Mouse (Mus musculus) stomach, embryonic 14.5 days (tissue): ENCODE data around the gene 5430419D17Rik. TPM values are rescaled to one million over a fixed set of nuclear protein-coding genes. Genes with fewer than 3 reads are reported as not detected.

Source experiments
- ATAC-seq: fragments of 200-750 bp; cut with Nextera tagmentation; 2 replicates; pipeline ENCODE4 v1.8.0; 2017; ENCODE audit warnings: low read depth, moderate TSS enrichment; ENCODE audit not compliant: insufficient number of reproducible peaks, insufficient read depth, low FRiP score
- H3K27ac ChIP-seq: fragments of 300-500 bp; sonication (generic); 2 replicates; pipeline ENCODE4 v1.5.1; 2014; ENCODE audit warnings: mild to moderate bottlenecking, low read length, moderate library complexity, mixed read lengths
- H3K27me3 ChIP-seq: fragments of 300-500 bp; sonication (generic); 2 replicates; pipeline ENCODE4 v1.6.1; 2014; ENCODE audit warnings: low read length, control low read depth, mixed read lengths; ENCODE audit not compliant: control insufficient read depth, insufficient read depth
- H3K36me3 ChIP-seq: fragments of 300-500 bp; sonication (generic); 2 replicates; pipeline ENCODE4 v1.6.1; 2014; ENCODE audit warnings: mild to moderate bottlenecking, control low read depth, low read length, moderate library complexity, mixed read lengths; ENCODE audit not compliant: control insufficient read depth, insufficient read depth
- H3K4me1 ChIP-seq: fragments of 300-500 bp; sonication (generic); 2 replicates; pipeline ENCODE4 v1.6.1; 2014; ENCODE audit warnings: low read length, control low read depth, mixed read lengths; ENCODE audit not compliant: control insufficient read depth, insufficient read depth
- H3K4me2 ChIP-seq: fragments of 300-500 bp; sonication (generic); replicated peaks from 2 replicates; pipeline ENCODE4 v1.6.1; 2014; ENCODE audit warnings: low read depth, low read length, control low read depth
- H3K4me3 ChIP-seq: fragments of 300-500 bp; sonication (generic); 2 replicates; pipeline ENCODE4 v1.5.1; 2014; ENCODE audit warnings: low read depth, low read length, control low read depth
- H3K9ac ChIP-seq: fragments of 300-500 bp; sonication (generic); replicated peaks from 2 replicates; pipeline ENCODE4 v1.6.1; 2014; ENCODE audit warnings: low read depth, mild to moderate bottlenecking, control low read depth, low read length, moderate library complexity, mixed read lengths
- H3K9me3 ChIP-seq: fragments of 300-500 bp; sonication (generic); 2 replicates; pipeline ENCODE4 v1.6.1; 2016; ENCODE audit warnings: low read depth, low read length, control low read depth; ENCODE audit not compliant: control insufficient read depth
- WGBS: fragments of 180-500 bp; shearing (Covaris S2); extraction: QIAGEN DNeasy Blood & Tissue Kit; methylation state at CpG from one replicate; pipeline ENCODE4 v1.1.7; 2014; 5-methylcytosine and 5-hydroxymethylcytosine counted together
- polyA plus RNA-seq: library from polyadenylated mRNA; unstranded; fragments of >200 nt; fragmentation: Nextera tagmentation; extraction: Ambion mirVana; gene quantifications from 2 replicates; pipeline ENCODE4 v1.2.1, GENCODE M21; 2014

The 5430419D17Rik gene
- polyA plus RNA-seq, 1 experiment from 2014 or later: not detected

GRCm38 (mm10) chr7:131182685-131183084, 8.5 kb downstream of the 5430419D17Rik start:
- 45% methylated on average over 4 of the region's 4 CpGs for WGBS

DNA sequence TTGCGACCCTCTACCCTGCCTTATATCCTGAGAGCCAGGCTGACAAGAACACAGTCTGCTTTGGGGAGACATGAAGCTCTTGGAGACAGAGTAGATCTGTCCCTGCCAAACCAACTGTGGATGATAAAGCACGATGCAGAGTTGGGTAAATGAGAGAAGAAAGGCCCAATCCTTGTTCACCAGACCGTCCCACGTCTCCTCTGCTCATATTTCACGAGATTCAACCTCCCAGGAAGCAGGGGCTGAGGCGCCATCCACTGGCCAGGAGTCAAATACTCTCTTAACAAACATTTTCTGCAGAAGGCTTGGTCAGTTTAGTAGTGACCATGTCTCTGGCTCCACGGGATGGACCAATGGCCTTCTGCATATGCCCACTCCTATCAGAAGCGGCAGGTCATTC, 10.1 kb downstream of the 5430419D17Rik start:
- no peak for ATAC-seq
- Histone ChIP-seq H3K36me3 (no peaks in the 10 kb centered on the region), H3K4me3 (no peak overlapping the region), H3K27ac (no peak overlapping the region), H3K27me3 (no peaks in the 10 kb centered on the region), H3K4me2 (no peak overlapping the region), H3K9me3 (no peaks in the 10 kb centered on the region), H3K9ac (no peak overlapping the region), H3K4me1 (no peaks in the 10 kb centered on the region)
- WGBS: 66% methylated on average over 8 of the region's 8 CpGs

More at GRCm38 (mm10) chr7:131182685-131183084, 8.5 kb downstream of the 5430419D17Rik start:
- Histone ChIP-seq H3K9me3 (no peaks in the 10 kb centered on the region), H3K27ac (no peak overlapping the region), H3K4me1 (no peaks in the 10 kb centered on the region), H3K36me3 (no peaks in the 10 kb centered on the region), H3K4me3 (no peak overlapping the region), H3K27me3 (no peaks in the 10 kb centered on the region), H3K4me2 (no peak overlapping the region), H3K9ac (no peak overlapping the region)
- no peak for ATAC-seq

DNA sequence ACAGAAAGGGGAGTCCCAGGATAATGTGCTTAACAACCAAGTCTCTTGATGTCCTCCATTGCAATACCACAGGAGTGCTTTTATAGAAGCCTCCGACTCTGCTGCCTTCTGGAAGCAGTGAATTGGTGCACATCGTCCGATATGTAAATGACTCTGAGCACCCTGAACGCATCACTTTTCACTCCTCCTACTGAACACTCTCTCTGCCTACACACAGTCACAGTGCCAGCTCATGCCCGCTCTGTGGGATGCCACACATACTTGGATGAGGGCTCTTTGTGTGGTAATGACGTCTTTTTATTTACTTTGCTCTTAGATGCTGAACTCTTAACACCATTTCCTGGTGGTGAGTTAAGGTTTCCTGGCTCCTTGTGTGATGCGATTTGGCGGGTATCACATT, 12.8 kb downstream of the 5430419D17Rik start:
- no peak overlapping the region for H3K27ac ChIP-seq
- ATAC-seq: no peak
- no peaks in the 10 kb centered on the region for H3K9me3 ChIP-seq
- no peak overlapping the region for H3K4me2 ChIP-seq
- no peaks in the 10 kb centered on the region for H3K4me1 ChIP-seq
- whole genome bisulfite sequencing: 70% methylated on average over 8 of the region's 8 CpGs
- H3K4me3 ChIP-seq: no peak overlapping the region
- H3K9ac ChIP-seq: no peak overlapping the region
- no peaks in the 10 kb centered on the region for H3K36me3 ChIP-seq
- no peaks in the 10 kb centered on the region for H3K27me3 ChIP-seq

GRCm38 (mm10) chr7:131187996-131188395, 13.8 kb downstream of the 5430419D17Rik start:
- no peak for ATAC-seq
- WGBS: 96% methylated on average over 14 of the region's 14 CpGs
- H3K4me2 ChIP-seq: no peak overlapping the region
- H3K27ac ChIP-seq: no peak overlapping the region
- H3K9me3 ChIP-seq: no peaks in the 10 kb centered on the region
- H3K36me3 ChIP-seq: no peaks in the 10 kb centered on the region
- H3K4me1 ChIP-seq: no peaks in the 10 kb centered on the region
- H3K27me3 ChIP-seq: no peaks in the 10 kb centered on the region
- H3K4me3 ChIP-seq: no peak overlapping the region
- no peak overlapping the region for H3K9ac ChIP-seq

DNA sequence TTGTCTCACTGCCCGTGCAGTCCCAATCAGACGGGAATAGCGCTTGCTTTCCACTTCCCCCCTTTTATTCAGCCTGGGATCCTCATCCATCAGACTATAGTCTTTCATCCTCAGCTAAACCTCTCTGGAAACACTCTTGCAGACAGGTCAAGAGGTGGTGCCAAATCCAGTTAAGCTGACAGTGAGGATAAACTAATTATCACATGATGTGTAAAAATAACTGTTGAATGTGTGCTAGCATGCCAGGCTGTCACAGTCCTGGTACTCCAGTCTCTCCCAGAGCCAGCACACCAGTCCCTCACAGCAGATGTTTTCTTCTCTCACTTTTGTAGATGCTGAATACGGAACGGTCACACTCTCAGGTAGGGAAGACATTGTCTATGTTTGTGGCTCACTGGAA, 48.9 kb downstream of the 5430419D17Rik start:
- H3K4me2 ChIP-seq: no peak overlapping the region
- 54% methylated on average over 5 of the region's 5 CpGs for WGBS
- no peaks in the 10 kb centered on the region for H3K9me3 ChIP-seq
- no peak overlapping the region for H3K9ac ChIP-seq
- H3K4me3 ChIP-seq: no peak overlapping the region
- no peaks in the 10 kb centered on the region for H3K27me3 ChIP-seq
- H3K4me1 ChIP-seq: no peaks in the 10 kb centered on the region
- H3K27ac ChIP-seq: no peak overlapping the region
- no peaks in the 10 kb centered on the region for H3K36me3 ChIP-seq
- no peak for ATAC-seq

DNA sequence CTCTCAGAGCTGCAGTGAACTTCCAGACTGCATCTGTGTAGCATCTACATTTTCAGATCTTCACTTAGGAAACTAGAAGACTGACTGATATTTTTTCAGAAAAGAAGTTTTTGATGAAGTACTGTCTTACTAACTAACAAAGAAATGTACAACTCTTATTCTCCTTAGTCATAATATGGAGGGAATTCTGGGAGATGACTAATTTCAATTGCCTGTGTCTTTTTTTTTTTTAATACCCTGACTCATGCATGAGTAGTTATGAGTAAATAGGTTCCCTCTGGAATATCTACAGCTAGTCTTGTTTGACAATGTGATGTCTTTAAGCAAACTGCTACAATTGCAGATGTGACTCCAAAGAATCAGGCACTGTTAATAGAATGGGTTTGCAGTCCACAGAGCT, 61.9 kb downstream of the 5430419D17Rik start:
- no peak overlapping the region for H3K27ac ChIP-seq
- no peak overlapping the region for H3K4me2 ChIP-seq
- no peaks in the 10 kb centered on the region for H3K36me3 ChIP-seq
- H3K9me3 ChIP-seq: no peaks in the 10 kb centered on the region
- no peak overlapping the region for H3K9ac ChIP-seq
- no peak overlapping the region for H3K4me3 ChIP-seq
- no peaks in the 10 kb centered on the region for H3K4me1 ChIP-seq
- no peak for ATAC-seq
- no peaks in the 10 kb centered on the region for H3K27me3 ChIP-seq

DNA sequence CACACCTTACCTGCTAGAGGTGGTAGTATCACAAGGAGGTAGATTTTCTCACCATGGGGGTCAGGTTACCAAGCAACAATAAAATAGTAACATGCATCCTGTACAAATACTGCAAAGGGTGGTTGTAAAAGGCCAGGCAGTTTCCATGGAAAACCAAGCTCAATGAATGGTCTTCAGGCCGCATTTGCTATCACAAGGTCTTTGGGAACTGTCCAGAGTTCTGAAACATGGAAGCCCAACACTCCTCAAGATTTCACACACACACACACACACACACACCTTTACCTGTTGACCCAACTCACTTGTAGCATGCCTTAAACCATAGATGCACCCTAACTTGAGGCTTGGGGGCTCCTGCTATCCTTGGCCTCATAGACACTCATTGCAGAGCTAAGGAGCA, 70.8 kb downstream of the 5430419D17Rik start:
- 0% methylated on average over 1 of the region's 1 CpGs for WGBS
- Histone ChIP-seq H3K27me3 (no peaks in the 10 kb centered on the region), H3K4me1 (no peaks in the 10 kb centered on the region), H3K9me3 (no peaks in the 10 kb centered on the region), H3K36me3 (no peaks in the 10 kb centered on the region), H3K9ac (no peak overlapping the region), H3K4me3 (no peak overlapping the region), H3K27ac (no peak overlapping the region), H3K4me2 (no peak overlapping the region)
- ATAC-seq: no peak

DNA sequence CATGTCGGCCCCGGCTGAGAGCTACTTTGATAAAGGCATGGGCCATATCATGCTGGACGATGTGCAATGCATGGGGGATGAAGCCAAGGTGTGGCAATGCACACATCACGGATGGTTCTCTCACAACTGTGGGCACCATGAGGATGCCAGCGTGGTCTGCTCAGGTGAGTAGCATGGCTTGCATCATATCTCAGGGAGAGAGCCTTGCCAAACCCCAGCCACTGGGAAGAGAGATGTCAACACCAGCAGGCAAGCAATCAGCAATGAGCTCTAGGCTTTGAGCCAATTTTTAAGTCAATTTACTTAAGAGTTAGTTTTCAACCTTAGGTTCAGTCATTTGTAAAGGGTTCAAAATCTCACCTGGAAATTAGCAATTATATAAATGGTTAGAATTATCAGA, 82.6 kb downstream of the 5430419D17Rik start:
- WGBS: 88% methylated on average over 5 of the region's 5 CpGs
- no peak for ATAC-seq

GRCm38 (mm10) chr7:131257309-131257708, 83.1 kb downstream of the 5430419D17Rik start:
- H3K9ac ChIP-seq: no peak overlapping the region
- no peaks in the 10 kb centered on the region for H3K36me3 ChIP-seq
- H3K4me1 ChIP-seq: no peaks in the 10 kb centered on the region
- H3K4me2 ChIP-seq: no peak overlapping the region
- H3K4me3 ChIP-seq: no peak overlapping the region
- no peak overlapping the region for H3K27ac ChIP-seq
- 30% methylated on average over 1 of the region's 1 CpGs for WGBS
- no peaks in the 10 kb centered on the region for H3K27me3 ChIP-seq
- ATAC-seq: no peak
- no peaks in the 10 kb centered on the region for H3K9me3 ChIP-seq

More for the DNA sequence above, 82.6 kb downstream of the 5430419D17Rik start:
- Histone ChIP-seq H3K4me2 (no peak overlapping the region), H3K4me1 (no peaks in the 10 kb centered on the region), H3K9ac (no peak overlapping the region), H3K27me3 (no peaks in the 10 kb centered on the region), H3K9me3 (no peaks in the 10 kb centered on the region), H3K36me3 (no peaks in the 10 kb centered on the region), H3K4me3 (no peak overlapping the region), H3K27ac (no peak overlapping the region)
